ENCODE assay signal across 31 mouse cellular contexts in genomic region chr11:61470880-61471279, GRCm38 (mm10). TPM values are rescaled to one million over a fixed set of nuclear protein-coding genes. Genes with fewer than 3 reads are reported as not detected.
"Had no signal": no experiment of that assay in that cellular context is flagged by ENCODE, and none has a peak within 500 bp of the region (broad histone marks: within the 10 kb centered on the region; RNA-seq: fewer than 3 reads in every experiment).

No protein-coding gene starts in this region.

- H3K4me3 ChIP-seq: heart, embryonic 12.5 days; heart, embryonic 13.5 days; heart, embryonic 15.5 days; hindbrain, embryonic 10.5 days; hindbrain, embryonic 12.5 days; hindbrain, embryonic 13.5 days; hindbrain, embryonic 15.5 days; intestine, embryonic 15.5 days; kidney, embryonic 15.5 days; layer of hippocampus, adult 2 months; left cerebral cortex, adult 2 months had no signal

- H3K36me3 ChIP-seq: heart, embryonic 12.5 days; heart, embryonic 13.5 days; heart, embryonic 15.5 days; hindbrain, embryonic 10.5 days; hindbrain, embryonic 12.5 days; hindbrain, embryonic 13.5 days; hindbrain, embryonic 15.5 days; intestine, embryonic 15.5 days; kidney, embryonic 15.5 days had no signal

- H3K27me3 ChIP-seq: heart, embryonic 12.5 days; heart, embryonic 13.5 days; heart, embryonic 15.5 days; hindbrain, embryonic 12.5 days; hindbrain, embryonic 13.5 days; hindbrain, embryonic 15.5 days; intestine, embryonic 15.5 days; kidney, embryonic 15.5 days had no signal

- H3K27ac ChIP-seq: heart, embryonic 13.5 days; heart, embryonic 15.5 days; hindbrain, embryonic 10.5 days; hindbrain, embryonic 12.5 days; hindbrain, embryonic 13.5 days; hindbrain, embryonic 14.5 days; hindbrain, embryonic 15.5 days; hindbrain, postnatal 0 days; intestine, embryonic 15.5 days; kidney, embryonic 15.5 days; kidney, postnatal 0 days; layer of hippocampus, adult 2 months; left cerebral cortex, adult 2 months had no signal

- DNase-seq: heart, postnatal 10 days; heart, postnatal 14 days; heart, postnatal 36 days; heart, postnatal 4 days; kidney, adult 11 months; kidney, adult 18-20 months; kidney, adult 8-10 months; kidney, adult 9 months; kidney, postnatal 10 days; kidney, postnatal 14 days; kidney, postnatal 25 days; kidney, postnatal 36 days; kidney, postnatal 4 days; layer of hippocampus, adult 9-11 months; layer of hippocampus, postnatal 36 days had no signal

- H3K4me2 ChIP-seq: heart, embryonic 12.5 days; heart, embryonic 13.5 days; heart, embryonic 15.5 days; hindbrain, embryonic 12.5 days; hindbrain, embryonic 13.5 days; hindbrain, embryonic 14.5 days; hindbrain, embryonic 15.5 days; intestine, embryonic 15.5 days; kidney, embryonic 15.5 days had no signal

- H3K4me1 ChIP-seq: heart, embryonic 12.5 days; heart, embryonic 13.5 days; heart, embryonic 15.5 days; hindbrain, embryonic 12.5 days; hindbrain, embryonic 13.5 days; hindbrain, embryonic 15.5 days; intestine, embryonic 15.5 days had no signal

RNA-seq across cellular contexts. Expression of gene Mfap4, which starts 14.4 kb away (rescaled TPM):
- polyA plus RNA-seq: inflammation-experienced regulatory T-cells, adult 6 months had no signal

RNA-seq across cellular contexts. Expression of gene Rnf112, which starts 16.9 kb away (rescaled TPM):
- polyA plus RNA-seq: heart, postnatal 0 days; inflammation-experienced regulatory T-cells, adult 6 months had no signal
